Mouse (Mus musculus) ES-E14 (cell line): ENCODE measurements around the gene Bcl6. TPM values are rescaled to one million over a fixed set of nuclear protein-coding genes. Genes with fewer than 3 reads are reported as not detected.

Source experiments
- DNase-seq: peaks from one replicate; pipeline ENCODE4 v3.0.0-alpha.2; 2013; ENCODE audit warnings: low read depth, low spot score
- H3K27ac ChIP-seq: 2 replicates; pipeline ENCODE4 v1.5.1; 2012; ENCODE audit warnings: low read depth, mild to moderate bottlenecking, low read length, moderate library complexity, mixed read lengths; ENCODE audit not compliant: poor library complexity, insufficient read depth, severe bottlenecking
- H3K36me3 ChIP-seq: 2 replicates; pipeline ENCODE4 v1.6.1; 2012; ENCODE audit warnings: mild to moderate bottlenecking, low read length, moderate library complexity, mixed read lengths; ENCODE audit not compliant: control insufficient read depth, poor library complexity, insufficient read depth, severe bottlenecking
- H3K4me1 ChIP-seq, 2 experiments: fragments of 150-350 bp in 1 of 2; sonication (generic) in 1 of 2; 2 replicates each; pipeline ENCODE4 v1.6.1; 2012; ENCODE audit warnings: low read length in 2 of 2, mild to moderate bottlenecking in 1 of 2, mixed read lengths in 1 of 2; ENCODE audit not compliant: control insufficient read depth in 2 of 2, insufficient read depth in 2 of 2, poor library complexity in 1 of 2
- H3K4me3 ChIP-seq, 2 experiments: fragments of 150-350 bp in 1 of 2; sonication (generic) in 1 of 2; 2 replicates each; pipeline ENCODE4 v1.5.1; 2012; ENCODE audit warnings: low read length in 2 of 2, low read depth in 1 of 2, mild to moderate bottlenecking in 1 of 2, mixed read lengths in 1 of 2; ENCODE audit not compliant: insufficient read depth in 1 of 2, poor library complexity in 1 of 2, severe bottlenecking in 1 of 2
- H3K9ac ChIP-seq: 2 replicates; pipeline ENCODE4 v1.6.1; 2012; ENCODE audit warnings: low read depth, mild to moderate bottlenecking, low read length, mixed read lengths; ENCODE audit not compliant: poor library complexity, insufficient read depth, severe bottlenecking
- H3K9me3 ChIP-seq: fragments of 150-350 bp; sonication (generic); 2 replicates; pipeline ENCODE4 v1.6.1; 2012; ENCODE audit warnings: low read depth, mild to moderate bottlenecking, low read length; ENCODE audit not compliant: control insufficient read depth, insufficient read depth
- CHD2 ChIP-seq: IDR thresholded peaks from 2 replicates; pipeline ENCODE4 v1.6.1; 2014; ENCODE audit warnings: mild to moderate bottlenecking, low read depth, low read length, inconsistent platforms
- HCFC1 ChIP-seq: IDR thresholded peaks from 2 replicates; pipeline ENCODE4 v1.6.1; 2012; ENCODE audit warnings: low read length, inconsistent platforms, borderline replicate concordance; ENCODE audit not compliant: insufficient read depth
- MAFK ChIP-seq: IDR thresholded peaks from 2 replicates; pipeline ENCODE4 v1.6.1; 2014; ENCODE audit warnings: mild to moderate bottlenecking, low read depth, low read length, inconsistent platforms; ENCODE audit not compliant: insufficient read depth
- ZC3H11A ChIP-seq: IDR thresholded peaks from 2 replicates; pipeline ENCODE4 v1.6.1; 2012; ENCODE audit warnings: low read depth, mild to moderate bottlenecking, inconsistent platforms, low read length, borderline replicate concordance
- ZNF384 ChIP-seq: IDR thresholded peaks from 2 replicates; pipeline ENCODE4 v1.6.1; 2012; ENCODE audit warnings: low read depth, low read length, inconsistent platforms
- in situ Hi-C, 2 experiments: fragments of 600-800 bp; cut with MboI; formaldehyde crosslinking; loops; one replicate each; pipeline ENCODE4 v1.15.1; 2025; ENCODE audit warnings: low sequenced_read_pairs in 2 of 2, inconsistent platforms in 1 of 2; ENCODE audit not compliant: unreplicated experiment in 2 of 2
- total RNA-seq: library from RNA; depleted of rRNA; stranded (reverse); fragments of 300-350 nt; gene quantifications from 2 replicates; pipeline ENCODE4 v1.2.3, GENCODE M21; 2012

Bcl6 gene
- total RNA-seq, 1 experiment, result 1.5 TPM

- TF ChIP-seq MAFK (0 out of 2 replicates have a peak, but pooled peaks have one; percentile 14), ZC3H11A (peak; percentile 60; the same call in 1 of the 2 replicates), CHD2 (no peak), ZNF384 (no peak), HCFC1 (no peak)
- Histone ChIP-seq H3K9me3 (no peaks in the 10 kb centered on the region), H3K4me1 (peaks cover 6 to 15% of the 10 kb centered on the region in 2 experiments; a peak in 2 of 4 replicates), H3K9ac (no peak overlapping the region), H3K27ac (no peak overlapping the region), H3K4me3 (peak overlapping the region; percentile 26 to 55; a peak in 3 of 4 replicates), H3K36me3 (no peaks in the 10 kb centered on the region)
- in situ Hi-C loops, result loop anchor here (10.0 to 25.0 kb wide), 4 partner anchors 328 to 1281 kb away; no protein-coding TSS in a partner anchor
- peak; percentile 81 for DNase-seq
These were observed 4.5 kb downstream of the Bcl6 start for GRCm38 (mm10) chr16:23984183-23984582.

- Histone ChIP-seq H3K4me1 (peaks cover 6 to 15% of the 10 kb centered on the region in 2 experiments; a peak in 2 of 4 replicates), H3K36me3 (no peaks in the 10 kb centered on the region), H3K27ac (no peak overlapping the region), H3K9me3 (no peaks in the 10 kb centered on the region), H3K9ac (no peak overlapping the region), H3K4me3 (peak overlapping the region; percentile 45 to 48)
- DNase-seq, result no peak
- TF ChIP-seq HCFC1 (no peak), MAFK (no peak)
- in situ Hi-C loops, result loop anchor here (10.0 to 25.0 kb wide), 4 partner anchors 329 to 1282 kb away; no protein-coding TSS in a partner anchor
These were observed 5.6 kb downstream of the Bcl6 start for GRCm38 (mm10) chr16:23982891-23983588.

- Histone ChIP-seq H3K9ac (no peak overlapping the region), H3K4me1 (peaks cover 6 to 15% of the 10 kb centered on the region in 2 experiments; a peak in 2 of 4 replicates), H3K4me3 (peak overlapping the region; percentile 45 to 48), H3K27ac (no peak overlapping the region), H3K9me3 (no peaks in the 10 kb centered on the region), H3K36me3 (no peaks in the 10 kb centered on the region)
- in situ Hi-C loops, result loop anchor here (10.0 to 25.0 kb wide), 4 partner anchors 330 to 1283 kb away; no protein-coding TSS in a partner anchor
- TF ChIP-seq HCFC1 (no peak), ZC3H11A (peak; percentile 38)
- no peak for DNase-seq
These were observed 6.5 kb downstream of the Bcl6 start for GRCm38 (mm10) chr16:23981925-23982851.

- Histone ChIP-seq H3K36me3 (no peaks in the 10 kb centered on the region), H3K9me3 (no peaks in the 10 kb centered on the region), H3K9ac (no peak overlapping the region), H3K27ac (no peak overlapping the region), H3K4me3 (peak overlapping the region; percentile 38 to 53; a peak in 3 of 4 replicates), H3K4me1 (peaks cover 6 to 12% of the 10 kb centered on the region in 2 experiments; a peak in 2 of 4 replicates)
- no peak for DNase-seq
- in situ Hi-C loops, result loop anchor here (10.0 to 25.0 kb wide), 4 partner anchors 331 to 1284 kb away; no protein-coding TSS in a partner anchor
- TF ChIP-seq CHD2, result no peak
- no peak for TF ChIP-seq ZNF384
- TF ChIP-seq MAFK, result no peak
- TF ChIP-seq HCFC1, result no peak
- no peak for TF ChIP-seq ZC3H11A
These were observed 7.5 kb downstream of the Bcl6 start for GRCm38 (mm10) chr16:23980991-23981720.
